Mouse (Mus musculus) liver, embryonic 16.5 days (tissue): Measurements from ENCODE around the gene Gm37240. TPM values are rescaled to one million over a fixed set of nuclear protein-coding genes. Genes with fewer than 3 reads are reported as not detected.

Source experiments
- ATAC-seq: fragments of 200-750 bp; cut with Nextera tagmentation; 2 replicates; pipeline ENCODE4 v1.8.0; 2017; ENCODE audit warnings: low read depth, mild to moderate bottlenecking, moderate number of reproducible peaks, moderate library complexity
- H3K27ac ChIP-seq: fragments of 300-500 bp; sonication (generic); 2 replicates; pipeline ENCODE4 v1.5.1; 2014; ENCODE audit warnings: mild to moderate bottlenecking, low read length
- H3K27me3 ChIP-seq: fragments of 300-500 bp; sonication (generic); 2 replicates; pipeline ENCODE4 v1.6.1; 2014; ENCODE audit warnings: low read depth, low read length, mixed read lengths; ENCODE audit not compliant: control insufficient read depth, insufficient read depth
- H3K36me3 ChIP-seq: fragments of 300-500 bp; sonication (generic); 2 replicates; pipeline ENCODE4 v1.6.1; 2014; ENCODE audit warnings: mild to moderate bottlenecking; ENCODE audit not compliant: control insufficient read depth, insufficient read depth
- H3K4me1 ChIP-seq: fragments of 300-500 bp; sonication (generic); 2 replicates; pipeline ENCODE4 v1.6.1; 2014; ENCODE audit warnings: low read depth, low read length, mixed read lengths; ENCODE audit not compliant: control insufficient read depth
- H3K4me2 ChIP-seq: fragments of 300-500 bp; sonication (generic); 2 replicates; pipeline ENCODE4 v1.6.1; 2014; ENCODE audit warnings: low read depth, low read length, mixed read lengths
- H3K4me3 ChIP-seq: fragments of 300-500 bp; sonication (generic); 2 replicates; pipeline ENCODE4 v1.5.1; 2014; ENCODE audit warnings: low read depth, mild to moderate bottlenecking, low read length
- H3K9ac ChIP-seq: fragments of 300-500 bp; sonication (generic); 2 replicates; pipeline ENCODE4 v1.6.1; 2014; ENCODE audit warnings: low read depth, low read length
- H3K9me3 ChIP-seq: fragments of 300-500 bp; sonication (generic); replicated peaks from 2 replicates; pipeline ENCODE4 v1.6.1; 2016; ENCODE audit warnings: low read length; ENCODE audit not compliant: control insufficient read depth
- WGBS: fragments of 180-500 bp; shearing (Covaris S2); extraction: QIAGEN DNeasy Blood & Tissue Kit; methylation state at CpG from one replicate; pipeline ENCODE4 v1.1.7; 2014; ENCODE audit not compliant: insufficient replicate concordance; 5-methylcytosine and 5-hydroxymethylcytosine counted together
- polyA plus RNA-seq: library from polyadenylated mRNA; unstranded; fragments of >200 nt; fragmentation: Nextera tagmentation; extraction: Ambion mirVana; gene quantifications from 2 replicates; pipeline ENCODE4 v1.2.1, GENCODE M21; 2015

Gm37240 gene
- polyA plus RNA-seq, 1 experiment from 2014 or later, result 0.65 TPM

DNA sequence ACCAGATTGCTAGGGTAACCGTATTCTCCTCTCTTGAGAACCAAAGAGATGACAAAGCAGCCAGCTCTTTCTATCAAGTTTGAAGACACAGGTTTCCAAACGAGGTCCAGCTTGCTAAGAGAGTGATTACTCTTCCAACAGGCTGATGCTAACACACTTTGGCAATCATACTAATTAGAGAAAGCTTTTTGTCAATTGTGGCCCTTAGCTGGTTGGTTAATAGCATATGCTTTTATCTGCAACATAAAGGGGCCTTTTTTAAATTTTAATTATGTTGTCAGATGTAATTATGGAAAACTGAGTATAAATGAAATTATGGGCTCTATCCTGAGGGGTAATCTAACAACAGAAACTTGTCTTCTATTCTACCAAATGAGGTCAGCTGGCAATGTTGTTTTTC is 160.1 kb downstream of the Gm37240 start:
- Histone ChIP-seq H3K4me2 (no peak overlapping the region), H3K36me3 (no peaks in the 10 kb centered on the region), H3K9ac (no peak overlapping the region), H3K4me3 (no peak overlapping the region), H3K27ac (no peak overlapping the region), H3K27me3 (no peaks in the 10 kb centered on the region), H3K4me1 (peaks cover 11% of the 10 kb centered on the region), H3K9me3 (no peaks in the 10 kb centered on the region)
- 50% methylated on average over 2 of the region's 2 CpGs for WGBS
- no peak for ATAC-seq

DNA sequence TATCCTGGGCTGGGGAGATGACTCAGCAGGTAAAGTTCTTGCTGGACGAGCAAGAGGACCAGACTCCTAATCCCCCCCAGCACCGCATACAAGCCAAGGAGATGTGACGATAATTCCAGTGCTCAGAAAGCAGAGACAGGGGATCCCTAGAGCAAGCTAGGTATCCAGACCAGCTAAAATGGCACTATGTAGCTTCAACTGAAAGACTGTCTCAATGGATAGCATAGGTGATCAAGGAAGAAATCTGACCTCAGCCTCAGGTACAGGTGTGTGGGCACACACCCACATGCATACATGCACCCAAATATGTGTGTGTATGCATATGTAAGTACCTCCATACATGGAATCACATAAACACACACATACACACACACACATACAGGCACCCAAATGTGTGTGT is 161.3 kb downstream of the Gm37240 start:
- H3K27me3 ChIP-seq, result no peaks in the 10 kb centered on the region
- no peaks in the 10 kb centered on the region for H3K36me3 ChIP-seq
- H3K27ac ChIP-seq, result no peak overlapping the region
- H3K4me3 ChIP-seq, result no peak overlapping the region
- H3K4me1 ChIP-seq, result peaks cover 11% of the 10 kb centered on the region
- H3K9ac ChIP-seq, result no peak overlapping the region
- no peak overlapping the region for H3K4me2 ChIP-seq
- no peaks in the 10 kb centered on the region for H3K9me3 ChIP-seq
- 63% methylated on average over 3 of the region's 3 CpGs for WGBS
- no peak for ATAC-seq

DNA sequence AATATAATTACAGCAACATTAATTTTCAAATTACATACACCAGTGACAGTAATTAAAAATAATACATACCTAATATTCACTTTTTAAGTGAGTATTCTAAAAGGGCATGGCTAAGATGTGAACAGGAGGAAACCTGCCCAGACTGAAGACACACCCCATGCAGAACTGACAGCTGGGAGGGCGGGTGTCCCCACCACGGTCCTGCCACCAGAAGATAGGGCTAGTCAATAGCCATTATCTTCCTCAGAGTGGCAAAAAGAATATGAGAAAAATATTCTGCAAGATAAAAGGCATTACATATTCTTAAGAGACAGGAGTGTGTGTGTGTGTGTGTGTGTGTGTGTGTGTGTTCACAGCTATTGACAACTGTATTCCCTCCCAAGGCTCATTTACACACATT is 162.2 kb downstream of the Gm37240 start:
- no peaks in the 10 kb centered on the region for H3K9me3 ChIP-seq
- peaks cover 11% of the 10 kb centered on the region for H3K4me1 ChIP-seq
- H3K27ac ChIP-seq, result peak overlapping the region; percentile 18; the same call in 1 of the 2 replicates
- peak; percentile 100 for ATAC-seq
- 11% methylated on average over 2 of the region's 2 CpGs for WGBS
- no peak overlapping the region for H3K4me2 ChIP-seq
- no peak overlapping the region for H3K4me3 ChIP-seq
- H3K27me3 ChIP-seq, result no peaks in the 10 kb centered on the region
- no peaks in the 10 kb centered on the region for H3K36me3 ChIP-seq
- H3K9ac ChIP-seq, result no peak overlapping the region

DNA sequence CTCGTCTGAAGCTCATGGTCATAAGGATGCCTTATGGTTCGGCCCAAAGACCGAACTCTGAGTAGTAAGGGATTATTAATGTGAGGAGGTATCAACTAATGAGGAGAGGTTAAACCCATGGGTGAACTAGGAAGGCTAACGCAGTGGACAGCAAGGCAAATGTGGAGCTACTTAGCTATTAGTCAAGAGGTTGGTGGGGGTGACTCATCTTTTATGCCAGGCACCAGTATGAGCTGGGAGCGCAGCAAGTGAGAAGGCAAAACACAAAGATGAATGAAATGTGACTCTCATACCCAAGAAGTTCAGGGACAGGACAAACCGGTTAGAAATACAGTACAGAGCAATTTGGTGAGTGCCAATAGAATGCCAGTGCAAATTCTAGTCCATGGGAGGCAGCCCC is 164.7 kb downstream of the Gm37240 start:
- Histone ChIP-seq H3K4me1 (peaks cover 11% of the 10 kb centered on the region), H3K9me3 (no peaks in the 10 kb centered on the region), H3K27ac (no peak overlapping the region), H3K4me3 (no peak overlapping the region), H3K9ac (no peak overlapping the region), H3K36me3 (no peaks in the 10 kb centered on the region), H3K4me2 (no peak overlapping the region), H3K27me3 (no peaks in the 10 kb centered on the region)
- no peak for ATAC-seq
- 80% methylated on average over 6 of the region's 6 CpGs for WGBS

DNA sequence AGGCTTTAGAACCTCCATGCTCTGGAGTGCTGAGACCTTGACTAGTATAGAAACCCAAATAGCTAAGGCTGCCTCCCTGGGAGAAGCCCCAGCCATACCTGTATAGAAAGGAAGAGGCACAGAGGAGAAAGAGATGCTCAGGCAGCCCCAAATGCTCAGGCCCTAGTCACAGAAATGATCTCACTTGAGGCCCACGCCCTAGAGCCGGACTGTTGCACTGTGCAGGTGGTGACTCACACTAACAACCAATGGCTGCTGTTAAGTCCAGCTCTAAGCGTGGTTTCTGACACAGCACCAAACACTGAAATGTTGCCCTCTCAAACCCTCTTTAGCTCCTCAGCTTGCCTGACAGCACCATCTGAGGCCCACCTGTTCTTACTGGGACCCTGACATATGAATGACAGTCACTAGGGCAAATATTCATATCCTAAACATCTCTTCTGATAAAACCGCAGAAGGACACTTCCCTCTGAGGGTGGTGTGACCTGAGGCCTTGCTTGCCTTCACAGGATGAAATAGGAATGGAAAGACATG is 171.5 kb downstream of the Gm37240 start:
- H3K9me3 ChIP-seq, result no peaks in the 10 kb centered on the region
- peaks cover 5% of the 10 kb centered on the region for H3K4me1 ChIP-seq
- ATAC-seq, result peak; percentile 19; the same call in 1 of the 2 replicates
- H3K4me2 ChIP-seq, result no peak overlapping the region
- WGBS, result 51% methylated on average over 4 of the region's 4 CpGs
- H3K27ac ChIP-seq, result no peak overlapping the region
- no peaks in the 10 kb centered on the region; the same call in 1 of the 2 replicates for H3K27me3 ChIP-seq
- no peak overlapping the region for H3K4me3 ChIP-seq
- no peaks in the 10 kb centered on the region for H3K36me3 ChIP-seq
- no peak overlapping the region for H3K9ac ChIP-seq

DNA sequence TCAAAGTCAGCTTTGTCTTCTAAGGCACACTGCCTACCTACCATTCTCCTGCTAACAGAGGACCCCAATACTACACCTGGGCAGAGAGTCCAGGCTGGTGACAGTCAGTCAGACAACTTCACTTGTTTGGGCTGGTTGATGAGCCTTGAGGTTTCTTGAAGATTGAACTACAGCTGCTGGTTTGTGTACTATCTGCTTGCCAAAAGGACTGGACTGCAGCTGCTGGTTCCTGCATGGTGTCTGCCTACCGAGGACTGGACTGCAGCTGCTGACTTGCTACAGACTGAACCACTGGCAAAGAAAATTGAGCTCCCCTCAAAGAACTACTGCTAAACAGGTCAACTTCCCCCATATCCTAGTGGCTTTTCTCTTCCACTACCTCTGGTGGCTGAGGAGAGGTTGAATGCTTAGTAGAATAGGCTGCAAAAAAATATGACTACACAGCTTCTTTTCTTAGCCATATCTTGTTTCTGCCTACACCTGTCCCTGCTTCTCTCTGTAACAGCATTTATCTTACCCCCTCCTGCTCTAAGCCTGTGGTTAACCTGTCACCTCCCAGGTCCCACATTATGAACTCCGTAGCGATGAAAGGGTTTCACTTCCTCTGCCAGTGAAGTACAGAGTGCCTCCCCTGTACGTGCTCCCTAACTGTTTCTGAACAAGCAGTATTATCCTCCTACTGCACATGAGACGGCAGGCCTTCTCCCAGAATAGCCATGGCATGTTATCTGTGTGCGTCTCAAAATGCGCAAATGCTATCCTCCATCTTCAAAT is 173.2 kb downstream of the Gm37240 start:
- no peak overlapping the region for H3K4me2 ChIP-seq
- 42% methylated on average over 7 of the region's 7 CpGs for WGBS
- no peaks in the 10 kb centered on the region for H3K36me3 ChIP-seq
- no peak for ATAC-seq
- peaks cover 11% of the 10 kb centered on the region for H3K4me1 ChIP-seq
- no peak overlapping the region for H3K9ac ChIP-seq
- no peak overlapping the region for H3K27ac ChIP-seq
- no peak overlapping the region for H3K4me3 ChIP-seq
- H3K27me3 ChIP-seq, result no peaks in the 10 kb centered on the region; the same call in 1 of the 2 replicates
- no peaks in the 10 kb centered on the region for H3K9me3 ChIP-seq

DNA sequence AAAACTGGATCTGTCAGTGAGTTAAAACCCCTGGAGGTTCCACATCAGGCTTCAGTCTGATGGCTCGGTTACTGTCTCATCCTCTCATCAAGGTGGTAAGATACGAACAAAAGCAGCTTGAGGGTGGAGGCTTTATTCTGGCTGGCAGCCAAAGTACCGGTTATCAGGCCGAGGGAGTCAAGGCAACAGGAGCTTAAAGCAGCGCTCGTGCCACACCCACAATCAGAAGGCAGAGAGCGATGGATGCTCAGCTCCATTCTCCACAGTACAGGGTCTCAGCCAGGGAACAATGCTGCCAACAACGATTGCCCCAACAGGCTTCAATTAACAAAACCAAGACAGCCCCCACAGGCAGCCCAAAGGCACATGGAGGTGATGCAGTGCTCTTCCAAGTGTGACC is 176.6 kb downstream of the Gm37240 start:
- no peaks in the 10 kb centered on the region for H3K9me3 ChIP-seq
- H3K4me1 ChIP-seq, result peaks cover 10% of the 10 kb centered on the region
- no peak overlapping the region for H3K9ac ChIP-seq
- H3K4me3 ChIP-seq, result no peak overlapping the region
- no peak overlapping the region for H3K27ac ChIP-seq
- 25% methylated on average over 8 of the region's 8 CpGs for WGBS
- peak; percentile 82 for ATAC-seq
- H3K27me3 ChIP-seq, result no peaks in the 10 kb centered on the region; the same call in 1 of the 2 replicates
- no peaks in the 10 kb centered on the region for H3K36me3 ChIP-seq
- no peak overlapping the region for H3K4me2 ChIP-seq

DNA sequence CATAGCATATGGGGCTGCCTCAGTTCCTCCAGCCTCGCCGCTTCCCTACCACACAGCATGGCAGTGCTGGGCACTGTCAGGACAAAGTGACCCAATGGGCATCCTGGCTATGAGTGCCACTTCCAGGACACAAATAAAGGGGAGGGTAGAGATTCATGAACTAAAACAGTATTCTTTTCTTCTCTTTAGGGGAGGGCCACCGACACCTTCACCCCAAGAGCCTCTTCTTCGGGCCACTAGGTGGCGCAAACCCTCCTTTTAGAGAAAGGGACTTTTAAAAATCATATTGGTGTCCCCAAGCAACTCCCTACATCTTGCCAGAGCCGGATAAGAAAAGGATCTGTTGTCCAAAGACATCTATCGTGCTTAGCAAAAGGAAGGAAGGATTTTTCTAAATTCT is 179.9 kb downstream of the Gm37240 start:
- Histone ChIP-seq H3K4me3 (no peak overlapping the region), H3K36me3 (no peaks in the 10 kb centered on the region), H3K27ac (no peak overlapping the region), H3K9ac (no peak overlapping the region), H3K9me3 (no peaks in the 10 kb centered on the region), H3K4me1 (peaks cover 11% of the 10 kb centered on the region), H3K4me2 (no peak overlapping the region), H3K27me3 (no peaks in the 10 kb centered on the region)
- WGBS, result 35% methylated on average over 7 of the region's 7 CpGs
- ATAC-seq, result no peak

DNA sequence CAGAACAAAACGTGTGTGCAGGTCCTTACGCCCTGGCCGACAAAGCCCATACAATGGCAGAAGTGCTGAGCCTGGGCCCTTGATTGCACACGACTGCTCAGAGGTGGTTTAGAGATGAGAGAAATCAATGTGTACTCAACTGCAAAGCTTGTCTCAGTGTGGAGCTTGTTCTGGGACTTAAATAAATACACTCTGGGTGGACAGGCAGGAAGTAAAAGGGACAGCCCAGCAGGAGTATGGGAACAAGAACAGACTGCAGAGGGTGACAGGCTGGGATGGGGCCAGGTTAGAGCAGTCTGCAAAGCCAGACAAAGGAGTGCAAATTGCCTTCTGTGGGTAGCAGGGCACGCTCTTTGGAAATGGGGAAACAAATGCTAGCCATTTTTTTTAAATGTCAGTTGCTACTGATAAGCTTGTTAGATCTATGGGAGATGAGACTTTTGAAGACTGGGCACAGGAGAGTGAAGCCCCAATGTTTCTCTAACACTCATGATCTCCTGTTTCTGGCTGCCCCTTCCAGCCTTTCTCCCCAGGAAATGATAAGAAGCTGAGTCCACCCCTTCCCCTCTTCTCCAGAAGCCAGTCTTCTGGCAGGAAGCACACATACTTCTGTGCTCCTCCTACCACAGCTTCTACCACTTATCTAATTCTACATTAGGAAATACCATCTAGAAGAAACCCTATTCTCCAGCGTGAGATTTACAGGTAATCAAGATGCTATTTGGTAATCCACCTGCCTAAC is 184.0 kb downstream of the Gm37240 start:
- H3K27me3 ChIP-seq, result no peaks in the 10 kb centered on the region
- no peaks in the 10 kb centered on the region for H3K36me3 ChIP-seq
- H3K9ac ChIP-seq, result no peak overlapping the region
- H3K4me2 ChIP-seq, result no peak overlapping the region
- H3K27ac ChIP-seq, result no peak overlapping the region
- no peak for ATAC-seq
- no peak overlapping the region for H3K4me3 ChIP-seq
- no peaks in the 10 kb centered on the region for H3K9me3 ChIP-seq
- H3K4me1 ChIP-seq, result peaks cover 3% of the 10 kb centered on the region; the same call in 1 of the 2 replicates
- 39% methylated on average over 6 of the region's 6 CpGs for WGBS
